Mouse (Mus musculus): ENCODE measurements around the gene Pcx. TPM values are rescaled to one million over a fixed set of nuclear protein-coding genes. Genes with fewer than 3 reads are reported as not detected.

The Pcx gene
- total RNA-seq, 2 experiments from 2014 or later = 36.9 to 43.8 TPM

Small RNA genes within 50 kb of the gene (microRNA-seq; reads per million reads assigned to microRNA genes)
- 0 to 0.67 reads per million in 2 experiments for gene Mir6986 (ENCODE audit: borderline number of aligned reads in 2 of 2)

Other genes starting within 250 kb of the Pcx start
- gene Ssh3, start 241.3 kb upstream of the Pcx start, total RNA-seq (2021) = 1 to 10 TPM; 7.2 to 8.6 TPM
- gene Ankrd13d, start 227.3 kb upstream of the Pcx start, total RNA-seq (2021) = under 1 TPM; 0.51 to 0.80 TPM
- 10 to 100 TPM; 47.5 to 50.4 TPM for gene Grk2, start 204.2 kb upstream of the Pcx start, total RNA-seq (2021)
- 10 to 100 TPM; 39.4 to 41.1 TPM for gene Kdm2a, start 112.2 kb upstream of the Pcx start, total RNA-seq (2021)
- 1 to 10 TPM; 5.5 to 5.8 TPM for gene Rhod, start 71.0 kb upstream of the Pcx start, total RNA-seq (2021)
- gene Syt12, start 33.0 kb upstream of the Pcx start, total RNA-seq (2021) = 1 to 10 TPM; 6.2 to 8.2 TPM
- gene 2010003K11Rik, start 11.9 kb upstream of the Pcx start, total RNA-seq (2021) = under 1 TPM in 1 of 2 experiments, not detected in 1; 0.25 TPM
- gene Lrfn4, start 105.2 kb downstream of the Pcx start, total RNA-seq (2021) = 1 to 10 TPM; 7.7 to 9.2 TPM
- 10 to 100 TPM in 1 of 2 experiments, 1 to 10 TPM in 1; 9.4 to 10.1 TPM for gene Rce1, start 115.2 kb downstream of the Pcx start, total RNA-seq (2021)
- gene Gm960, start 188.2 kb downstream of the Pcx start, total RNA-seq (2021) = not detected
- under 1 TPM; 0.19 to 0.22 TPM for gene Sptbn2, start 200.7 kb downstream of the Pcx start, total RNA-seq (2021)
- 1 to 10 TPM; 5.9 to 7.0 TPM for gene Rbm4b, start 246.0 kb downstream of the Pcx start, total RNA-seq (2021)